ENCODE assay signal across 30 mouse cellular contexts in genomic region chr6:141984644-141985043, GRCm38 (mm10). TPM values are rescaled to one million over a fixed set of nuclear protein-coding genes. Genes with fewer than 3 reads are reported as not detected.
"Had no signal": no experiment of that assay in that cellular context is flagged by ENCODE, and none has a peak within 500 bp of the region (broad histone marks: within the 10 kb centered on the region; RNA-seq: fewer than 3 reads in every experiment).

No protein-coding gene starts in this region.

- H3K4me2 ChIP-seq: liver, embryonic 13.5 days; midbrain, embryonic 13.5 days; neural tube, embryonic 12.5 days; neural tube, embryonic 15.5 days had no signal

- H3K9ac ChIP-seq: liver, embryonic 13.5 days; midbrain, embryonic 13.5 days; neural tube, embryonic 12.5 days; neural tube, embryonic 15.5 days had no signal

- H3K4me3 ChIP-seq: left cerebral cortex, adult 2 months; liver, embryonic 13.5 days; midbrain, embryonic 13.5 days; neural tube, embryonic 12.5 days; neural tube, embryonic 15.5 days had no signal

- H3K4me1 ChIP-seq: liver, embryonic 13.5 days; midbrain, embryonic 13.5 days; neural tube, embryonic 12.5 days; neural tube, embryonic 15.5 days had no signal

- H3K36me3 ChIP-seq: liver, embryonic 13.5 days; midbrain, embryonic 13.5 days; neural tube, embryonic 12.5 days; neural tube, embryonic 15.5 days had no signal

- H3K9me3 ChIP-seq: liver, embryonic 13.5 days; midbrain, embryonic 13.5 days; neural tube, embryonic 12.5 days; neural tube, embryonic 15.5 days had no signal

- H3K27me3 ChIP-seq: liver, embryonic 13.5 days; midbrain, embryonic 13.5 days; neural tube, embryonic 12.5 days; neural tube, embryonic 15.5 days had no signal

- DNase-seq: layer of hippocampus, postnatal 36 days; liver, embryonic 13.5 days; lung, adult 2 months; lung, postnatal 14 days; lung, postnatal 4 days; thymus, adult 18-20 months; thymus, postnatal 36 days had no signal

- ATAC-seq: hindbrain, postnatal 0 days; inflammation-experienced regulatory T-cells, adult 6 months; intestine, embryonic 16.5 days; midbrain, embryonic 13.5 days had no signal

- H3K27ac ChIP-seq: hindbrain, postnatal 0 days; left cerebral cortex, adult 2 months; liver, embryonic 13.5 days; midbrain, embryonic 13.5 days; neural tube, embryonic 12.5 days; neural tube, embryonic 15.5 days had no signal

RNA-seq across cellular contexts. Expression of gene Gm6614, which starts 26.6 kb away (rescaled TPM):
- total RNA-seq: layer of hippocampus, postnatal 10 days; layer of hippocampus, postnatal 36 days; left cerebral cortex, adult 2 months; left cerebral cortex, postnatal 10 days; left cerebral cortex, postnatal 36 days; megakaryocyte progenitor cell, adult 5-6 weeks; megakaryocyte-erythroid progenitor cell, adult 5-6 weeks had no signal
- polyA plus RNA-seq: hindbrain, postnatal 0 days; inflammation-experienced regulatory T-cells, adult 6 months; intestine, embryonic 16.5 days; liver, adult 2 months; liver, embryonic 13.5 days; liver, embryonic 16.5 days; lung, adult 2 months; lung, embryonic 16.5 days; midbrain, embryonic 13.5 days; neural tube, embryonic 12.5 days; neural tube, embryonic 15.5 days; small intestine, adult 2 months; spleen, adult 2 months; stomach, embryonic 16.5 days; testis, adult 2 months; urinary bladder, adult 2 months had no signal

RNA-seq across cellular contexts. Expression of gene Slco1a1, which starts 37.9 kb away (rescaled TPM):
- total RNA-seq: hindbrain, postnatal 0 days; layer of hippocampus, adult 8-10 months; layer of hippocampus, postnatal 10 days; layer of hippocampus, postnatal 36 days; left cerebral cortex, adult 2 months; left cerebral cortex, postnatal 10 days; left cerebral cortex, postnatal 36 days; megakaryocyte progenitor cell, adult 5-6 weeks; megakaryocyte-erythroid progenitor cell, adult 5-6 weeks had no signal
- polyA plus RNA-seq: hindbrain, postnatal 0 days; inflammation-experienced regulatory T-cells, adult 6 months; intestine, embryonic 16.5 days; limb, embryonic 11.5 days; limb, embryonic 14.5 days; liver, embryonic 13.5 days; liver, embryonic 16.5 days; lung, embryonic 16.5 days; midbrain, embryonic 13.5 days; neural tube, embryonic 12.5 days; neural tube, embryonic 15.5 days; small intestine, adult 2 months; spleen, adult 2 months; stomach, embryonic 16.5 days; testis, adult 2 months had no signal
